Mouse (Mus musculus) cerebellum, adult 2 months (tissue): ENCODE results near the gene E2f8.

Source experiments
- CTCF ChIP-seq: fragments of 200-500 bp; IDR thresholded peaks from 2 replicates; pipeline ENCODE4 v1.5.1; 2011; ENCODE audit warnings: low read depth, mild to moderate bottlenecking, control low read depth, low read length, moderate library complexity, borderline replicate concordance; ENCODE audit not compliant: insufficient read depth
- POLR2A ChIP-seq: fragments of 200-500 bp; IDR thresholded peaks from 2 replicates; pipeline ENCODE4 v1.6.1; 2011; ENCODE audit warnings: low read length, control low read depth, borderline replicate concordance; ENCODE audit not compliant: insufficient read depth

GRCm38 (mm10) chr7:48864199-48864598, 17.2 kb downstream of the E2f8 start:
- TF ChIP-seq POLR2A (no peak), CTCF (no peak)
